Mouse (Mus musculus) hindbrain, embryonic 13.5 days (tissue): ENCODE data around the gene Xylt1. TPM values are rescaled to one million over a fixed set of nuclear protein-coding genes. Genes with fewer than 3 reads are reported as not detected.

Source experiments
- ATAC-seq: fragments of 200-750 bp; cut with Nextera tagmentation; 2 replicates; pipeline ENCODE4 v1.8.0; 2017; ENCODE audit warnings: moderate TSS enrichment; ENCODE audit not compliant: low FRiP score
- H3K27ac ChIP-seq: fragments of 300-500 bp; sonication (generic); 2 replicates; pipeline ENCODE4 v1.5.1; 2015; ENCODE audit warnings: inconsistent platforms, mild to moderate bottlenecking, moderate library complexity
- H3K27me3 ChIP-seq: fragments of 300-500 bp; sonication (generic); 2 replicates; pipeline ENCODE4 v1.6.1; 2015; ENCODE audit warnings: mild to moderate bottlenecking, inconsistent platforms
- H3K36me3 ChIP-seq: fragments of 300-500 bp; sonication (generic); 2 replicates; pipeline ENCODE4 v1.6.1; 2015; ENCODE audit warnings: mild to moderate bottlenecking, inconsistent platforms
- H3K4me1 ChIP-seq: fragments of 300-500 bp; sonication (generic); replicated peaks from 2 replicates; pipeline ENCODE4 v1.6.1; 2015; ENCODE audit warnings: inconsistent platforms
- H3K4me2 ChIP-seq: fragments of 300-500 bp; sonication (generic); 2 replicates; pipeline ENCODE4 v1.6.1; 2015; ENCODE audit warnings: inconsistent platforms, mild to moderate bottlenecking, moderate library complexity
- H3K4me3 ChIP-seq: fragments of 300-500 bp; sonication (generic); 2 replicates; pipeline ENCODE4 v1.5.1; 2015; ENCODE audit warnings: mild to moderate bottlenecking, inconsistent platforms
- H3K9ac ChIP-seq: fragments of 300-500 bp; sonication (generic); 2 replicates; pipeline ENCODE4 v1.6.1; 2015; ENCODE audit warnings: mild to moderate bottlenecking, inconsistent platforms
- H3K9me3 ChIP-seq: fragments of 300-500 bp; sonication (generic); 2 replicates; pipeline ENCODE4 v1.6.1; 2016; ENCODE audit warnings: inconsistent platforms
- WGBS: fragments of 180-500 bp; shearing (Covaris S2); methylation state at CpG from one replicate; pipeline ENCODE4 v1.1.7; 2015; 5-methylcytosine and 5-hydroxymethylcytosine counted together
- polyA plus RNA-seq: library from polyadenylated mRNA; unstranded; fragments of >200 nt; fragmentation: Nextera tagmentation; extraction: Ambion mirVana; gene quantifications from 2 replicates; pipeline ENCODE4 v1.2.1, GENCODE M21; 2015

Gene Xylt1
- polyA plus RNA-seq, 1 experiment from 2014 or later = 2.3 TPM

- peak overlapping the region; percentile 84 for H3K4me3 ChIP-seq
- H3K4me2 ChIP-seq = peak overlapping the region; percentile 86
- H3K27ac ChIP-seq = peak overlapping the region; percentile 90
- no peaks in the 10 kb centered on the region for H3K9me3 ChIP-seq
- H3K4me1 ChIP-seq = peaks cover 47% of the 10 kb centered on the region
- peak; percentile 65 for ATAC-seq
- H3K27me3 ChIP-seq = peaks cover 29% of the 10 kb centered on the region; the same call in 1 of the 2 replicates
- WGBS = under 1% methylated on average over 50 of the region's 64 CpGs
- no peaks in the 10 kb centered on the region for H3K36me3 ChIP-seq
- H3K9ac ChIP-seq = peak overlapping the region; percentile 94
These were observed 606 bp downstream of the Xylt1 start for GRCm38 (mm10) chr7:117381188-117381981.

DNA sequence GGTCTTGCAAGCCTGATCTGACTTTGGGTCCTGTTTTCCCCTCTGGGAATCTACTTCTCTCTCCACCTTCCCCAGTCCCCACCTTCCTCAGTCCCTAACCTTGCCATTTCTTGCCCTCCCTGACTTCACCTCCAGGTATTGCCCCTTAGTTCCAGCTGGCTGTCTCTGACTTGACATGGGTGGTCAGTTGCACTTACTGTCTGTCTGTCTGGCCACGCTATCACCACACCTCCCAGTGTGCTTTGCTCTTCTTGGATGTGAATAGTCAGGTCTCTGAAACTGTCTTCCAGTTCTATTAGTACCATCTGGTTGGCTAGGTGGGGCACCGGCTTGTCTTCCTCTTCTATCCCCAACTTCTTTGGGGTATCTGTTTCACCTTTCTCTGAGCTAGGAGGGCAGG, 1.2 kb downstream of the Xylt1 start:
- WGBS = 34% methylated on average over 2 of the region's 2 CpGs
- Histone ChIP-seq H3K27ac (0 out of 2 replicates have a peak overlapping the region, but pooled peaks have one; percentile 90), H3K4me3 (peak overlapping the region; percentile 84), H3K9me3 (no peaks in the 10 kb centered on the region), H3K36me3 (no peaks in the 10 kb centered on the region), H3K9ac (peak overlapping the region; percentile 94), H3K4me2 (peak overlapping the region; percentile 86), H3K4me1 (peaks cover 47% of the 10 kb centered on the region), H3K27me3 (peaks cover 25% of the 10 kb centered on the region; the same call in 1 of the 2 replicates)
- no peak for ATAC-seq

DNA sequence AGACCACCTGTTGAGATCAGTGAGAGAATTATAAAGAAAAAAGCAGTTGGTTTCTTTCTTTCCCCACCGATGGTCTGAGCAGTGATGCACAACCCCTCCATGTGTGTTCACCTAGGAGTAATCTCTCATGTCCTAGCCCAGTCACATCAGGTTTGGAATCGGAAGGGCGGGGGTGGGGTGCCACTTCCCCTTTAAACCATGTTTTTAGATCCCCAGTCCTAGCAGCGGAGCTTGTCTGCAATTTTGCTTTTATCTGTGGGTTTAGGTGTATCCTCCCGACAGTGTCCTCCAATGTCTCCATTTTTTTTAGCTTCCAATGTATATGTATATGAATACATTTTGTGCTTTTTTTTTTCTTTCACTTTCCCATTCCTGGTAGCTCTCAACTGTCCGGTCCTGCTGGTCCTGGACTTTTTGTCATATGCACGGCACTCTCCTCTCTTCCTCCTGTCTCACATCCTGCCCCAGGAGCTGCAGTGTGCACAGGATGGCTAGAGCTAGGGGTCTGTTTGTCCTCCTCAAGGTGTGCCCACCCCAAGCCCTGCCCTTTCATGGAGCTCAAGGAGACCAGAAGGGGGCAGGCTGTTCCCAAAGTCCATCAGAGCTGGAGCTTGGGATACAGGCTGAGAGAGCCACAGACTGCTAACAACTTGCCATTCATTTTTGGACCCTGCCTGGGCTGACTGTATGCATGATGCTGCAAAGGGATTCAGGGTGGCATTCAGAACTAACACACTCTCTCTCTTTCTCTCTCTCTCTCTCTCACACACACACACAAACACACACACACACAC, 2.6 kb downstream of the Xylt1 start:
- Histone ChIP-seq H3K27me3 (peaks cover 13% of the 10 kb centered on the region; the same call in 1 of the 2 replicates), H3K36me3 (no peaks in the 10 kb centered on the region), H3K9ac (peak overlapping the region; percentile 47; the same call in 1 of the 2 replicates), H3K9me3 (no peaks in the 10 kb centered on the region), H3K4me3 (peak overlapping the region; percentile 84), H3K27ac (no peak overlapping the region), H3K4me2 (peak overlapping the region; percentile 86), H3K4me1 (peaks cover 47% of the 10 kb centered on the region)
- ATAC-seq = no peak
- WGBS = 81% methylated on average over 7 of the region's 7 CpGs

DNA sequence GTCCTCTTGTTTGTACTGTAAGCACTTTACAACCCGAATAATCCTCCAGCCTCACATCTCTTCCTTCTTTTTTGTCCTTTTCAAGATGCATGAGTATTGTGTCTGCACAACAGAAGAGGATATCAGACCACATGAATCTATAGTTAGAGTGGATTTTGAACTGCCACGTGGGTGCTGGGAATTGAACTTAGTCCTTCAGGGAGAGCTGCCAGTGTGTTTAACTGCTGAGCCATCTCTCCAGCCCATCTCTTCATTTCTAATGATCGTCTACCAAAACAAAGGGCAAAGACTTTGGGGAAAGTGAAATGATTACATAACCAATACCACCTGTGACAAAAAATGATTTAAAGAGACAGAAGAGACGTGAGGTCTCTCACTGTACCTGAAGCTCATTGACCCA, 5.6 kb downstream of the Xylt1 start:
- Histone ChIP-seq H3K9me3 (no peaks in the 10 kb centered on the region), H3K27ac (no peak overlapping the region), H3K4me2 (no peak overlapping the region), H3K27me3 (no peaks in the 10 kb centered on the region), H3K4me1 (peaks cover 37% of the 10 kb centered on the region), H3K36me3 (0 out of 2 replicates have a peak, but pooled peaks cover 2% of the 10 kb centered on the region), H3K9ac (no peak overlapping the region), H3K4me3 (no peak overlapping the region)
- ATAC-seq = no peak
- 84% methylated on average over 4 of the region's 4 CpGs for WGBS

GRCm38 (mm10) chr7:117388284-117388988, 7.7 kb downstream of the Xylt1 start:
- Histone ChIP-seq H3K27ac (no peak overlapping the region), H3K9me3 (no peaks in the 10 kb centered on the region), H3K9ac (no peak overlapping the region), H3K36me3 (0 out of 2 replicates have a peak, but pooled peaks cover 2% of the 10 kb centered on the region), H3K27me3 (no peaks in the 10 kb centered on the region), H3K4me2 (no peak overlapping the region), H3K4me1 (peaks cover 16% of the 10 kb centered on the region), H3K4me3 (no peak overlapping the region)
- no peak for ATAC-seq
- WGBS = 94% methylated on average over 9 of the region's 9 CpGs

- H3K4me1 ChIP-seq = peaks cover 10% of the 10 kb centered on the region; the same call in 1 of the 2 replicates
- no peak overlapping the region for H3K4me3 ChIP-seq
- no peaks in the 10 kb centered on the region for H3K27me3 ChIP-seq
- no peaks in the 10 kb centered on the region for H3K9me3 ChIP-seq
- no peak overlapping the region for H3K9ac ChIP-seq
- no peak overlapping the region for H3K27ac ChIP-seq
- H3K36me3 ChIP-seq = 0 out of 2 replicates have a peak, but pooled peaks cover 2% of the 10 kb centered on the region
- no peak overlapping the region for H3K4me2 ChIP-seq
- WGBS = 96% methylated on average over 3 of the region's 3 CpGs
- ATAC-seq = no peak
These were observed 8.3 kb downstream of the Xylt1 start for GRCm38 (mm10) chr7:117389048-117389447.

- Histone ChIP-seq H3K27ac (no peak overlapping the region), H3K27me3 (no peaks in the 10 kb centered on the region), H3K4me2 (no peak overlapping the region), H3K9ac (no peak overlapping the region), H3K4me3 (no peak overlapping the region), H3K4me1 (peaks cover 16% of the 10 kb centered on the region), H3K36me3 (0 out of 2 replicates have a peak, but pooled peaks cover 2% of the 10 kb centered on the region), H3K9me3 (no peaks in the 10 kb centered on the region)
- no peak for ATAC-seq
- WGBS = 75% methylated on average over 13 of the region's 13 CpGs
These were observed 12.2 kb downstream of the Xylt1 start for GRCm38 (mm10) chr7:117392863-117393569.

GRCm38 (mm10) chr7:117393976-117394375, 13.2 kb downstream of the Xylt1 start:
- Histone ChIP-seq H3K9ac (no peak overlapping the region), H3K4me1 (peaks cover 16% of the 10 kb centered on the region), H3K4me3 (no peak overlapping the region), H3K27me3 (no peaks in the 10 kb centered on the region), H3K36me3 (0 out of 2 replicates have a peak, but pooled peaks cover 2% of the 10 kb centered on the region), H3K4me2 (no peak overlapping the region), H3K9me3 (no peaks in the 10 kb centered on the region), H3K27ac (no peak overlapping the region)
- no peak for ATAC-seq
- WGBS = 88% methylated on average over 4 of the region's 4 CpGs

DNA sequence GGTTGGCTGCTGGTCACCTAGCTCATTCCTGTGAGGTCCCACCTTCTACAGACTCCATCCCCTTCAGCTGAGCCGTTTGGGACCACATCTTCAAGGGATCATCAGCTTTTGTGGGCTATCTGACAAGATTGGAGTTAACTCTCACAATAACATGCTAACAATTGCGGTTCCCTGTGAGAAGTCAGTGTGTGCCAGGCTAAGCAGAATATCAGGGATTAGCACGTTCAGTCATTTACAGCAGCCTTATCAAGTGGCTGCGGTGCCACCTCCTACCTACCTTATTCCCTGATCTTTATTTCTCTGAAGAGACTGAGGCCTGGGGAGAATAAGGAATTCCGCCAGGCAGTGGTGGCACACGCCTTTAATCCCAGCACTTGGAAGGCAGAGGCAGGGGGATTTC, 13.6 kb downstream of the Xylt1 start:
- Histone ChIP-seq H3K27me3 (no peaks in the 10 kb centered on the region), H3K9me3 (no peaks in the 10 kb centered on the region), H3K4me2 (no peak overlapping the region), H3K9ac (no peak overlapping the region), H3K4me3 (no peak overlapping the region), H3K36me3 (0 out of 2 replicates have a peak, but pooled peaks cover 2% of the 10 kb centered on the region), H3K27ac (no peak overlapping the region), H3K4me1 (peaks cover 16% of the 10 kb centered on the region)
- WGBS = 90% methylated on average over 6 of the region's 6 CpGs
- ATAC-seq = no peak

DNA sequence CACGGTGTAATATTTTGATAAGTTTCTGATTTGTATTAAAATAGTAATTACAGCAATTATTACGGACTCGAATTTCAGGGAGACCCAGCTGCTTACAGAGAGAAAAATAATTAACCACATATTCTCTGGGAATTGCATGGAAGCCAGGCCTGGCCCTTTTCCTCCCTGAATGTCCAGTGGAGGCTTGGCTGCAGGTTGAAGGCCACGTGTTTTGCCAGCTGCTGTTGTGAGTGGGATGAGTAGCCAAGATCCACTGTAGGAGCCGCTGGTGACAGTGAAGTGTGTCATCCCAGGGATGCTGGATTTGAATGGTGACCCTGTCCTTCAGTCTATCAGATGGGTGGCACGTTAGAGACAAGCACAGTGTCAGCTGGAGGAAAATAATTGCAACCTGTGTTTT, 14.7 kb downstream of the Xylt1 start:
- no peak overlapping the region for H3K4me2 ChIP-seq
- no peak overlapping the region for H3K4me3 ChIP-seq
- WGBS = 64% methylated on average over 6 of the region's 6 CpGs
- no peak overlapping the region for H3K27ac ChIP-seq
- no peaks in the 10 kb centered on the region for H3K9me3 ChIP-seq
- ATAC-seq = no peak
- H3K36me3 ChIP-seq = no peaks in the 10 kb centered on the region
- peaks cover 16% of the 10 kb centered on the region for H3K4me1 ChIP-seq
- H3K9ac ChIP-seq = no peak overlapping the region
- H3K27me3 ChIP-seq = no peaks in the 10 kb centered on the region

- H3K36me3 ChIP-seq = no peaks in the 10 kb centered on the region
- H3K4me1 ChIP-seq = peaks cover 26% of the 10 kb centered on the region
- H3K4me2 ChIP-seq = no peak overlapping the region
- H3K27ac ChIP-seq = no peak overlapping the region
- no peaks in the 10 kb centered on the region for H3K27me3 ChIP-seq
- 94% methylated on average over 6 of the region's 6 CpGs for WGBS
- no peak for ATAC-seq
- H3K9me3 ChIP-seq = no peaks in the 10 kb centered on the region
- H3K4me3 ChIP-seq = no peak overlapping the region
- no peak overlapping the region for H3K9ac ChIP-seq
These were observed 17.1 kb downstream of the Xylt1 start for GRCm38 (mm10) chr7:117397877-117398276.
